Mouse (Mus musculus) fibroblast of lung, adult 2 months (primary cell): ENCODE results near the gene Cnpy1.

Experiments used
- DNase-seq: peaks from one replicate; pipeline ENCODE4 v3.0.0-alpha.2; 2011; ENCODE audit warnings: low read depth

Cnpy1 gene

DNA sequence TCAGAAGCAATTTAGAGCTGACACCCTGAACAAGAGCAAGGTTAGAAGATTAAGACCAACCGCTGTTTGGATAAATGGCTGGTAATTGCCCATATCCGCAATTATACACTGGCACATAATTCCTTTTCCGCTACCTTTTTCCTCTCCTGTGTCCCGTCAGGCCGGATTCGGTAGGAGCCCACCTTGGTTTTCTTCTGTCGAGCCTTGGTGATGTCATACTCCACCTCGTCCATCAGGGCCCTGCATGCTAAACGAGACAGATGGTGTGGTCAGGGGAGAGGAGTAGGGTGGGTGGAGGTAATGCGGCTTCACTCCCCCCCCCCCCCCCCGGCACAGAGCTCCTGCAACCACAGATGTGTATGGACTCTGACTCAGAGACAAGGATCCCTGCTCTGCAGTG, at the start of gene Cnpy1:
Gene Cnpy1 (minus strand): TSS at position 233 of the 400 bp plus-strand sequence.
- no peak for DNase-seq

DNA sequence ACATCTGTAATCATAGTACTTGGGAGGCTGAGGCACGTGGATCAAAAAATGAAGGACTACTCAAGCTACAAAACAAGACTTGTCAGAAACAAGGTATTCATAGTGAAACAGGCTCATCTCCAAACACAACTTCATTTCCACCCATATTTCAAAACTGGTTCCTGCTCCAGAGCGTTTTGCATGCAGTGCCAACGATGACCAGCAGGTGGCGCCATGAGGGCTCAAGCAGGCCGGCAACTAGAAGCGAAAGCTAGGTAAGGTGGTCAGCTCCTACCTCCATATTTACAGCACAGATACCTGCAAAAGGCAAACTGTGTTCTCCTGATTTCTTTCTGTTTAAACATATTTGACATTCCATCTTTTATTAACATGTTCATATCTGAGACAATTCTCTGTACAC, 48.4 kb upstream of the Cnpy1 start:
- DNase-seq: peak; percentile 29

DNA sequence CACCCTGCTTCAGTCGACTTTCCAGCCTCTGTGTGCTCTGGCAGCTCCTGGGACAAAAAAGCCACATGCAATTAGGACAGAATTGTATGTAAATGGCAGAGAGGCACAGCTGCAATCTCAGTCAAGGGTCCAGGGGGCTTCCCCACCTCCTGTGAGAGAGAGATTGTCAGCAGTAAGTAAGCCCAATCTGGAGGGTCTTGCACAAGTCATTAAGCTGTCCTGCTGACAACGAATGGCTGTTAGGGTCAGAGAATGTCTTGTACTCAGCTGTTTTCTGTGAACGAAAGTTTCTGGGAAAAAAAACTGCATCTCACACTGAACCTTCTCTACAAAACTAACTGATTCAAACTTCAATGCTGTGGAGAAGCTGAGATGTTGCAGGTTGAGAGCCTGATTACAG, 46.7 kb upstream of the Cnpy1 start:
- DNase-seq: no peak

DNA sequence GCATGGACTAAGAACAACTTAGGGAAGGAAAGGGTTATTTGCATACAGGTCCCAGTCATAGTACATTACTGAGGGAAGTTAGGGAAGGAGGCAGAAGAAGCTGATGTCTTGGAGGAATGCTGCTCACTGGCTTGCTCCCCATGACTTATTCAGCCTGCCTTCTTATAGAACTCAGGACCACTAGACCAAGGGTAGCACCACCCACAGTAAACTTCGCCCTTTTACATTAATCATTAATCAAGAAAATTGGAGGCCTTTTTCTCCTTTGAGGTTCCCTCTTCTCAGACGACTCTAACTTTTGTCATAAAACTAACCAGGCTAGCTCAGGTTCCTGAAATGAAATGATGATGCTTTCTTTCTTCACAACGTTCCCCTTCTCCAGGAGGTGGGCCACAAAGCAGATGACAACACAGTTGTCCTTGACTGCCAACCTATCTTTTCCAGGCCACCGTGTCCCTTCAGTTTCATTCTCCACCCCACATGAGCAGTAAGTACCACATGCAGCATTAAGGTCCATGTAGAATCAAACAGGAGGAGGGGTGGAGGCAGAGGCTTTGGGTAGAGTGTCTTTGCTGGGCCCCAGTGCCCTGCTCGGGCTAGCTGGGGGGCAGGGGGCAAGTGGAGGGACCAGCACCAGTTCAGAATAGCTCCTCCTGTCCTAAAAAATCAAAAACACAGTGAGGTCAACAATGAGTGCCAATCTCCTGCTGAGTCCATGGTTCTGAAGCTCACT, 45.7 kb upstream of the Cnpy1 start:
- DNase-seq: no peak

DNA sequence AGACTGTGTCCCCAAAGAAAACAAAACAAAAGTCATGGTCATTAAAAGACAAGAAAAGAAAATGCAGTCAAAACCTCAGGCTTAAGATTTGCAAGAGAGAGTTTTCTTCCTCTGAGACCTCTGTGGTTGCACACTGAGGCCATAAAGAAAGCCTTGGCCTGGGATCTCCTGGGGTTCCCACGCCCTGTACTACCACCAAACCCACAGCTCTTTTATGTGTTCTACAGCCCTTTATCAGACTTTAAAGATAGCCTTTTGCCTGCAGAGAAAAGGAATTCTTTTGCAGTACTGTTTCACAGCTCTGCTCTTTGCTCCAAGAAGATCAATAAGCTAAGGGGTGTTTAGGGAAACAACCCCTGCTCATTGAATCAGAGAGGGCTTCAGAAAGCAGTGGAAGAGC, 45.0 kb upstream of the Cnpy1 start:
- DNase-seq: no peak

DNA sequence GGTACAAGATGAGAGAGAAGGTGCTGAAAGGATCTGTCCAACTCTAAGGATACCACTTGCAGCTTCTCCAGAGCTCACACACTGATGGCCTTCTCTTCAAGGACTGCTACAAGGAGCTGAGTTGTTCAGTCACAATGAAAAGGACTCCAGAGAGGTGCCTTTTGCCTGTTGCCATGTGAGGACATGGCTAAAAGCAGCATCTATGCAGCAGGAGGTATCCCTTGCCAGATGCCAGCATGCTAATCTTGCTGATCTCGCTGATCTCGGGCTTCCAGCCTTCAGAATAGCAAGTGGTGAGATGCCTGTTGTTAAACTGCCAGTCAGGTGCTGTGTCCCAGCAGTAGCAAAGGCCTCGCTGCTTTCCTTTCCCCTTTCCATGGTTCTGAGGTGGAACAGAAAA, 43.5 kb upstream of the Cnpy1 start:
- no peak for DNase-seq

DNA sequence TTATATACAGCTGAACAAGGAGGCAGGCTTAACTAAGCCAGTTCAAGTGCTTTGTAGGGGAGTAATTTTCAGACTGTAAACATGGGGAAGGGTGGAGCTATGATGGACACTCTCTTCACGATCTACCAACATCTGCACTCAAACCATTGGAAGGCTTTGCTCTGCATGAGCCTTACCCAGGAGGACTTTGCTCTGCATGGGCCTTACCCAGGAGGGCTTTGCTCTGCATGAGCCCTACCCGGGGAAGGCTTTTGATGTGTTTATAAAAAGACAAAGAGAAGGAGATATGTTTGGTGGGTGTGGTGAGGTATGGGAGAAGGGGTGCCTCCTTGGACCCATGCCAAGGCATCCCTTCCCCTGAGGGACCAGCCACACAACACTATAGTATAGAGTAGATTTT, 31.7 kb upstream of the Cnpy1 start:
- DNase-seq: no peak

DNA sequence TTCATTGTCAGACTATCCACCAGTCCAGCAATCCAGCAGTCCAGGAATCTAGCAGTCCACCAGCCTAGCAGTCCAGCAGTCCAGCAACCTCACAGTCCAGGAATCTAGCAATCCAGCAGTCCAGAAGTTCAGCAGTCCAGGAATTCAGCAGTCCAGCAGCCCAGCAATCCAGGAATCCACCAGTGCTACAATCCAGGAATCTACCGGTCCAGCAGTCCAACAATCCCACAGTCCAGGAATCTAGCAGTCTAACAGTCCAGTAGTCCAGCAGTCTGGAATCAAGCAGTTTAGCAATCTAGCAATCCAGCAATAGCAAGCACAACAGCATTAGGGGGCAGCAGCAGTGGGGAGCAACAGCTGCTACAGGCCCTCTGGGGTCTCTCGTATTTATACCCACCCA, 27.2 kb upstream of the Cnpy1 start:
- DNase-seq: no peak

DNA sequence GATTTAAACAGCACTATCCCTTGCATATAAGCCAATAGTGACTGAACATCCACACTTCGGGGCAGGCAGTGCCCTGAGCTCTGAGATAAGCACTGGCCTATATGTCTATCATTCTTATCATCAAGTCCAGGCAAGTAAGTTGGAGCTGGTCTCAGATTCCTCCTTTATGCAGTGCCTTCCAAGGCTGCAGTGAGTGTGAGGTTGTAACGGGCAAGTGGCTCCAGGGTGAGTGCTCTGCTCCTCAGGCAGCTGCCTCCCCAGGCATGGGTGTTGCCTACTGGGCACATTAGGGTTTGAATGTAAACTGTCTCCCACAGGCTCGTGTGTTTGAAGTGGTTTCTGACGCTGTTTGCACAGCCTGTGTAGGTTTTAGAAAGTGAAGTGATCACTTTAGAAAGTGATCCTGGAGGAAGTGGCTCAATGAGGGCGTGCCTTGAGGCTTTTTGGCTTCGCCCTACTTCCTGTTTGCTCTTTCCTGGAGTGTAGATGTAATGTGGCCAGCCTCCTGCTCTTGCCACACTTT, 23.9 kb upstream of the Cnpy1 start:
- DNase-seq: no peak

DNA sequence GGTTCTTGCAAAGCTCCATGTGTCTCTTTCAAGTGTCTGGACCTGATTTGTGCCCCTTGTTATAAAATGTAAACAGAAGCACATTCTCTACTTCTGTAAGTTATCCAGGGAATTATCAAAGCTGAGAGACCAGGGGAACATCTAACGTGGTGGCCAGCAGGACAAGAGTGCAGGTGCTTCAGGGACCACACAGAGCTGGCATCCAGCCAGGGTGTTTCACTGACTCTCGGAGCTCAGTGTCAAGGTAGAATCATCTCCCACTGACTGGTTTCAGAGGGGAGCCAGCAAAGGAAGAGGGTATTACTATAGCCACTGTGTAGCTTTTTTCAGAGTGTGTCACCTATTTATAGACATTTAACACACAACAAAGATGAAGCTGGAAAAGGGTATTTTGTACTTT, 22.0 kb upstream of the Cnpy1 start:
- DNase-seq: no peak

DNA sequence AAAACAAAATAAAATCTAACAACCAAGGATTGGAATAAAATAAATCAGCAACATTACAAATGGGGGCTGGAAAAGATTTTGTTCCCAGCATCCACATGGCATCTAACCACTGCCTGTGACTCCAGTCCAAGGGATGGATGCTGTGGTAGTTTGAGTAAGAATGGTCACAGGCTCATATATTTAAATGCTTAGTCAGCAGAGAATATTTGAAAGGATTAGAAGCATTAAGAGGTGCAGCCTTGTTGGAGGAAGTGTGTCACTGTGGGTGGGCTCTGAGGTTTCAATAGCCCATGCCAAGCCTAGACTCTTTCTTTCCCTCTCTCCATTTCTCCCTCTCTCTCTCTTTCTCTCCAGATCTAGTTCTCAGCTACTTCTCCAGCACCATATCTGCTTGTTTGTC, 20.0 kb upstream of the Cnpy1 start:
- no peak for DNase-seq

DNA sequence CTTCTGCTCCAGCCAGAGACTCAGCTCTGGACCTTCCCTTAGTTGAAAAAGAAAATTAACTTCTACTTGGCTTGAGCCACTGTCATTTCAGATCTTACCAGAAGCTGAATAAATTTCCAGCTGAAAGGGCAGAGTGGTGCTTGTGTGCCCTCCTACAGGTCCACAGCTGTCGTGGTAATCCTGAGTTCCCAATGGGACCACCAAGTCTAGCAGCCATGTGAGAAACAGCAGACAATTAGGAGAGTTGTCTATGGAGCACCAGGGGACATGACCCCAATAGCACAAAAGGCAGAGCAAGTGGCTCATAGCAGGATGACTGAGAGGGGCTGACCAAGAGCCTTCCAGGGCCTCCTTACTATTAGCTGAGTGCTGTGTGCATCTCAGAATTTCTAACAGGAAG, 18.2 kb upstream of the Cnpy1 start:
- no peak for DNase-seq

DNA sequence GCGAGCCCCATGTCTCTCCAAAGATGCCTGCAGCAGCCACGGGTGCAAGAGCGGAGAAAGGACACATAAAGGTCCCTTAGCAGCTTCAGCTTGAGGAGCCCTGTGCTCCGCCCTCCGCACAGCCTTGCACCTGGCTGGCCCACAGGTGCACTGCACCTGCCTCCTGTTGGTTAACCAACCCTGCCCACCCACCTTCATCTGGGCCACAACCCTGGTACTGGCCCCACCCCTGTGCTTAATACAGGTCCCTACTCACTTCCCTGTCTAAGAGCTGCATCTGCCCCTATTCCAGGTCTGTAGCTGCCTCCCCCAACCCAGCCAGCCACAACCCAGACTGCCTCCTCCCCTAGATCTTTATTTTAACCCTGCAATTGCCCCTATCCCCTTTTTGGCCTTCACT, 16.5 kb upstream of the Cnpy1 start:
- DNase-seq: no peak

DNA sequence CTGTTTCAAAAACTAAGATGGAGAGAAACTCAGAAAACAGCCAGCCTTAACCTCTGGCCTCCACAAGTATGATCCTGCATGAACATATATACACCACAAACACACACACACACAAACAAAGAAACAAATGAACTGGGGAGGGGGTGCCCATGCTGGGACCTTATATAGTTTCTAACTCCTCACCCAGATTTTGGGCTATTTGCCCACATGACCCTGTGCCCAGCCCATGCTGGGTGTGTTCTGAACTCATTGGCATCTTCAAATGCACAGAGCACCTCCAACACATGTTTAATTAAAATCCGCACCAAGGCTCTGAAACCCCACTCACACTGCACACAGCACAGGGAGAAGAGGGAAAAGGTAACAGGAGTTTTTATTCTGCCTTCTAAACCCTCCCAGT, 14.3 kb upstream of the Cnpy1 start:
- no peak for DNase-seq

DNA sequence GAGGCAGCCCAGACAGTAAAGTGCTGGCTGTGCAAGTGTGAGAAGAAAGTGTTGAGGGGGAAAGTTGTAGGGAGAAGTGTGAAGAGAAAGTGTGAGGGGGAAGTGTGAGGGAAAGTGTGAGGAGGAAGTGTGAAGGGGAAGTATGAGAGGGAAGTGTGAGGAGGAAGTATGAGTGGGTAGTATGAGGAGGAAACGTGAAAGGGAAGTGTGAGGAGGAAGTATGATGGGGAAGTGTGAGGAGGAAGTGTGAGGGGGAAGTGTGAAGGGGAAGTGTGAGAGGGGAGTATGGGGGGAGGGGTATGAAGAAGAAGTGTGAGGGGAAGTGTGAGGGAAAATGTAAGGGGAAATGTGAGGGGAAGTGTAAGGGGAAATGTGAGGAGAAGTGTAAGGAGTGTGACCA, 13.8 kb upstream of the Cnpy1 start:
- DNase-seq: no peak

DNA sequence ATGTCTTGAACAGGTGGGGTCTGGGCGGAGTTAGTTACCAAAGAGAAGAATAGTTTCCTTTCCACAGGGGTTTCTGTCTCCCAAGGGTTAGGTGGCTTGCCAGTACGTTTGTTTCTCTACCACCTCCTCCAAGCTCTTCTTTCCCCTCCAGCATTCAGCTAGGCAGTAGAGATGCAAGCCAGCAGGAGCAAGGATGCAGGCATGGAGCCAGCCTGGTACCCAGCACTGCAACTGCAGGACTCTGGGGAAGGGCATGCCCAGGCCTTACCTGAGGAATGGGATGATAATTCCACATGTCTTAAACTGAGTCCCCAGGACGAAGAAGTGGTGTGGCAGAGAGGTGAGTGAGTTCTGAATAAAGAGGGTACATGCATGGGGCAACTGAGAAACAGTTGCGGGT, 12.2 kb upstream of the Cnpy1 start:
- DNase-seq: no peak

DNA sequence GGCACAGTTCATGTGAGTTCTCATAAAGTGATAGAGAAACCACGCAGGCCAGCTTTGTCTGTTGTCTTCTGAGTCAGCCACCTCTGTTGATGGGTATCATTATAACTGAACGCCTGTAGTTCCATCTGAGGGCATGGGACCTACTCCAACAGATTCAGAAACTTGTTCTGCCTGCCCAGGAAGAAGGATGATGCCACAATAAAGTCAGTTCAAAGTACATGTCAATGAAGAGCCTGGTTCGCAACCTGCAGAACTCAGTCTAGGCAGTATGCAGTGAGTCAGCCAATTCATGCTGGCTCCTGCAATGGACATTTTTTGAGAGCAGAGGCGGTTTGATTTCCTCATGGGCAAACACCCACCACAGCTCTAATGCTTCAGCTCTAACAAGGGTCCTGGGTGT, 7.4 kb upstream of the Cnpy1 start:
- no peak for DNase-seq

DNA sequence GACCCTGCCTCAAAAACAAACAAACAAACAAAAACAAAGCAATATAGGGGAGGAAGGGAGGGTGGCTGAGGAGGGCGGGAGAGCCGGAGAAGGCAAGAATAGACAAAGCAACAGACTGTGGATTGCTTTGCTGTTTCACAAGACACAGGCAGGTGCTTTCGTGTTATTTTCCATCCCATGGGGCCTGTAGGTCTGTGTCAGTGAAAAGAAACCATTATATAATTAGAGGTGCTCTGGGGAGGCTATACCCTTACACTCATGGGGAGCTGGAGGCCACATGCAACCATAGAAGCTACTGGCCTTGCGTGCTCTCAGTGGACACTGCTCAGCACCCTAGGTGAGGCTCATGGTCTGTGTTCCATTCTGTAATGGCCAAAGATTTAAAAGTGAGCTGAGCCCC, 6.7 kb upstream of the Cnpy1 start:
- DNase-seq: no peak

DNA sequence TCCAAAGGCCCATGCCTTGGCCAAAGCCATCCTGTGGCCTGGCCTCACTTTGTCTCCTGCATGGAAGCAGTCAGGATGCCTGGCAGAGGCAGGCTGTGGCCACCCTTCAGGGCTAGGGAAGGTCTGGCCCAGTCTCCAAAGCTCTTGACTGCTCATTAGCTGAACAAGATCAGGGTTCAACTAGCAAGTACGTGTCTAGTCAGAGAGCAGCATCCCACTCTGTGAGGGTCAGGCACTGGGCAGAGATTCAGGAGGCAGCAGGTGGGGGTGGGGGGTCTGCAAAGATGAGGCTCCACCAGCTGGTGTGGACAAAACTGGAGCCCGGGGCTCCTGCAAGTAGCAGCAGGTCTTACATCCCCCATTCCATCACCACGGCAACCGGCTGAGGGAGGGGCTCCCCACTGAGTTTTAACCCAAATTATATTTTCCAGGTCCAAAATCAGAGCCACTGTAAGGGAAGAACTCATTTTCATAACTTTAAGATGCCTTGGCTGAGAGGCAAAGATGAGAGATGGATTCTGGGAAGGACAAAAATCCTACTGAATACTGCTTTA, 5.7 kb upstream of the Cnpy1 start:
- no peak for DNase-seq

DNA sequence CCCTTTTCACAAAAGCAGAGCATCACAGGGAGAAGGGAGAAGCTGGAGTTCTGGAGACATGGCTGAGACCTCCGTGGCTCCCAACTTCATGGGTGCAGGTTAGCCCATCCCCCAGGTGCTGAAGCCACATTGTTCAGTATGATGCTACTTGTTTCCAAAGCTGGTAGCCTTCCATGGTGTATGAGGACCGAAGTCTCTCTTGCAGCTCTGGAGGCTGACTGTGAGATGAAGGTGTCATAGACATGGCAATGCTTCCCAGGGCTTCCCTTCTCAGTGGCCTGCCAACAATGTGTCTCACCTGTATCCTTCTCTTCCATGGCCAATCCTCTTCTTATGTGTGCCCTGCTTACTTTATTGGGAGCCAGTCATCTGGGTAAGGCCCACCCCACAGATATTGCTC, 4.9 kb upstream of the Cnpy1 start:
- no peak for DNase-seq

DNA sequence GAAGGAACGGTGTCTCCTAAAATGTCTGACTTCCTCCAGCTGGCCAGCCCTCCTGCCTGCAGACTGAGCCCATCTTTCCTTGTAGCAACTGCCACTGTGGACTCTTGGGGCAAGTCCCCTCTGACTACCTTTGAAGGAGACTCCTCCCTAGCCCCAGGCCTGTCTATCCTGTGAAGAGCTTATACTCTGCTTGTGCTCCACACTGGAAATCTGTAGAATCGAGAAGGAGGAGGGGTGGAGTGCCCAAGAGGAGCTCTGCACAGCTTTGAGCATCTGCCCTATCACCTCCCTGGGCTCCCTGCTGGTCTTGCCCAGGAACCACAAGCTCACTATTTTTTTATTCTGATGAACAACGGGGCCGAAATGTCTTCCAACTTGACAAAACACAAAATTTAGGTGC, 485 bp downstream of the Cnpy1 start:
- no peak for DNase-seq

DNA sequence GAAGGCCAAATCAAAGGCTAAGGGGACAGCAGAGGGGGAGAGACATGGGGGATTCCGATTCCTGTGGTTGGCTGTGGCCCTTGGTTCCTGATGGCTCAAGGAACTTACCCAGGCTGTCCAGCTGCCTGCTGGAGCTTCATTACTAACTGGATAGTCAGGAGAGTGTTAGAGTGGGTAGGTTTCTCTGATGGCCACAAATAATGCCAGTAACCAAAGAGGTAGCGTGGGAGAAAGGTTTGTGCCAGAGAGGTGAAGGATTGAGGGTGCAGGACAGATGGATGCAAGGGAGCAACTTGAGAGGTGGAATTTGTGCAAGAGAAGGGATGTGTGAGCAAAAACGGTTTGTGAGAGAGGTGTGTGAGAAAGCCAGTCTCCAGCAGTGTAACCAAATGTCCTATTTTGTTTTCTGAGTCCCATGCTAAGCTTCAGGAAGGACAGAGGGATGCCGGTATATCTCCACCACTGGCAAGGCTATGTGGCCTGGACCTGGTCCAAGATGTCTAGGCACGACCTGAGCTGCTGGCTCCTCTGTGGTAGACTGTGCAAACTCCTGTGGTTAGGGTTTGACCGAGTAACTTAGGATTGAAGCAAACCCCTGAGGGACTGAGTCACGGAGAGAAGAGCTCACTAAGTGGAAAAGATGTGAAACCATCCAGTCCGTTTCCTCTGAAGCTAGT, 2.0 kb downstream of the Cnpy1 start:
- DNase-seq: no peak

DNA sequence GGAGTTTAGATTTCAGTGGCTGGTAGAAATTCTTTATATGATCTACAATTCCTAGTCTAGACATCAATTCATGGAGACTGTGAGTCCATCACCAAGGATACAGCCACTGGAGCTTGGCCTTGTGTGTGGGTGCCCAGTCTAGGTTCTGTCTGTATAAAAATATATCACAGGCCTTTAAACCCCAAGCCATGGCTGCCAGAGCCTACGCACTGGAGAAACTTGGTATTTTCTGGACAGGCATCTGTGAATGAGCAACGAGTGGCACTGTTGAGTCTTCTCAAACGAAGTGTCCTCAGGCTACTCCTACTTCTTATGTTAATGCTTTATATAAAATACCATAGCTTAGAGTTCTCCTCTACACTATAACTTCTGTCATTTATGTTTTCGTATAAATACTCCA, 4.2 kb downstream of the Cnpy1 start:
- no peak for DNase-seq

DNA sequence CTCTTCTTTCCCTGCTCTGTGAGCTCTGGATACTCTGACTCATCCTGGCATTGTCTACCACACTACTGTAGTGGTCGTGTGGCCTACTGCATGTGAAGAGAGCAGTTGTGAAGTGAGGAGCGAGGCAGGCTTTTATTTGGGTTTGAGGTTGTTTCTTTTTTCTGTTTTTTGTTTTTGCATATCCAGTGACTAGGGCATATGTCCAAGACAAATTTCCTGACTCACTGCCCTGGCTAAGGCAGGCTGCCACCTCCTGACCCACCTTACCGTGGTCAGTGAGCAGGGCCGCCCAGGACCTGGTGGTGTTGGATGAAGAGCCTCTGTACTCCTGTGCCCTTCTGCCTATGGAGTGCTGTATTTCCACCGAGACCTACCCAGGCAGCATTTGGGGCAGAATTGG, 5.8 kb downstream of the Cnpy1 start:
- DNase-seq: no peak
